Mouse (Mus musculus): Measurements from ENCODE around the gene Unc50.

DNA sequence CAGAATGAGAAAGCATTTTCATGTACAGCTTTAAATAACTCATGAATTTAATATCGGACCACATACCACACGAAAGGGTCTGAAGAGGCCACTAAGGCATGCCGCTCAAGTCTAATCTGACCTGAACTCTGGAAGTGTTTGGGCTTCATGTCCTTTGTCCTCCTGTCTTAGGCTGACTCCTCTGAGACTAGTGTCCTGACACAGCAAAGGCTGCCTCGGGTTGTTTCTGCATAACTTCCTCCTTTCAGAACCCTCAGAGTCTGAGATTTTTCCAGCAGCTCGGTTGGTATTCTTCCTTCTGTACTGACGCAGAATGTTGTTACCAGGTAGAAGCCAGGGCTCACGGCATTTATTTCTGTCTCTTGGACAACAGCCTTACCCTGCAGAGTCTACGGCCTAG lies 44.1 kb downstream of the Unc50 start:
- no peak for TF ChIP-seq POLR2A (IDR thresholded peaks at IDR 0.05; ENCODE audit: control insufficient read depth, low read depth, low read length)
- no peak for TF ChIP-seq CTCF (IDR thresholded peaks at IDR 0.05; ENCODE audit: control insufficient read depth, insufficient read depth, insufficient replicate concordance, low read depth, low read length)
